Mouse (Mus musculus) heart, postnatal 14 days (tissue): ENCODE results near the gene Nxpe3. TPM values are rescaled to one million over a fixed set of nuclear protein-coding genes. Genes with fewer than 3 reads are reported as not detected.

Source experiments
- DNase-seq, 2 experiments: peaks; one replicate each; pipeline ENCODE4 v3.0.0; 2021 to 2022
- intact Hi-C: fragments of 180-260 bp; cut with DNase I; formaldehyde crosslinking; loops from one replicate; pipeline ENCODE4 v1.15.1; 2025
- long read RNA-seq, 2 experiments: library from polyadenylated mRNA; stranded (forward); transcript quantifications; one replicate each; pipeline ENCODE4 v2.0.0; 2021
- total RNA-seq, 2 experiments: library from RNA; stranded (reverse); gene quantifications; 2 replicates each; pipeline ENCODE4 v1.2.3; 2021

Gene Nxpe3
- total RNA-seq: under 1 TPM; 0.45 to 0.54 TPM
- long read RNA-seq, experiment 1: 0 reads
- long read RNA-seq, experiment 2: 0 reads

- intact Hi-C loops: no loop called here
- peak; percentile 82 to 83 for DNase-seq
Measured at GRCm38 (mm10) chr16:55894893-55895650, at the start of gene Nxpe3. TSS of gene Nxpe3 (minus strand) at chr16:55895285.

- DNase-seq: no peak
- intact Hi-C loops: no loop called here
Measured at GRCm38 (mm10) chr16:55940781-55941180, 45.7 kb upstream of the Nxpe3 start.

GRCm38 (mm10) chr16:55939703-55940102, 44.6 kb upstream of the Nxpe3 start:
- DNase-seq: no peak
- intact Hi-C loops: no loop called here

- DNase-seq: no peak
- intact Hi-C loops: no loop called here
Measured at GRCm38 (mm10) chr16:55938761-55939160, 43.7 kb upstream of the Nxpe3 start.

GRCm38 (mm10) chr16:55934453-55935037, 39.5 kb upstream of the Nxpe3 start, which contains the start of gene Cep97:
TSS of gene Cep97 (minus strand) at chr16:55934855.
- DNase-seq: peak; percentile 83 to 88
- intact Hi-C loops: no loop called here

GRCm38 (mm10) chr16:55933681-55934343, 38.7 kb upstream of the Nxpe3 start:
- intact Hi-C loops: no loop called here
- peak; percentile 27 to 29 for DNase-seq

- DNase-seq: no peak
- intact Hi-C loops: no loop called here
Measured at GRCm38 (mm10) chr16:55924010-55924409, 28.9 kb upstream of the Nxpe3 start.

GRCm38 (mm10) chr16:55922079-55922478, 27.0 kb upstream of the Nxpe3 start:
- intact Hi-C loops: no loop called here
- DNase-seq: no peak

GRCm38 (mm10) chr16:55914716-55915115, 19.6 kb upstream of the Nxpe3 start:
- intact Hi-C loops: no loop called here
- DNase-seq: no peak

- DNase-seq: no peak
- intact Hi-C loops: no loop called here
Measured at GRCm38 (mm10) chr16:55910208-55910793, 15.2 kb upstream of the Nxpe3 start.

- DNase-seq: no peak
- intact Hi-C loops: no loop called here
Measured at GRCm38 (mm10) chr16:55906928-55907679, 12.0 kb upstream of the Nxpe3 start.

GRCm38 (mm10) chr16:55905370-55905769, 10.3 kb upstream of the Nxpe3 start:
- intact Hi-C loops: no loop called here
- no peak for DNase-seq

- intact Hi-C loops: no loop called here
- DNase-seq: no peak
Measured at GRCm38 (mm10) chr16:55901839-55902756, 7.0 kb upstream of the Nxpe3 start.

- no peak for DNase-seq
- intact Hi-C loops: no loop called here
Measured at GRCm38 (mm10) chr16:55898385-55899002, 3.4 kb upstream of the Nxpe3 start.

GRCm38 (mm10) chr16:55895651-55896095, 588 bp upstream of the Nxpe3 start:
- DNase-seq: no peak
- intact Hi-C loops: no loop called here

- intact Hi-C loops: no loop called here
- DNase-seq: no peak
Measured at GRCm38 (mm10) chr16:55894536-55894892, 571 bp downstream of the Nxpe3 start.

GRCm38 (mm10) chr16:55893410-55894107, 1.5 kb downstream of the Nxpe3 start:
- intact Hi-C loops: no loop called here
- no peak for DNase-seq

- intact Hi-C loops: no loop called here
- DNase-seq: no peak
Measured at GRCm38 (mm10) chr16:55892484-55892883, 2.6 kb downstream of the Nxpe3 start.
